Mouse (Mus musculus) yolk sac, embryonic 10.5 days (tissue): ENCODE data around the gene Chd2.
"Not testable (repeated sequence)": the region's sequence is repeated elsewhere in the genome, so short reads cannot be mapped to it uniquely, and the experiment has no call there.

Source experiments
- DNase-seq: peaks from one replicate; pipeline ENCODE4 v3.0.0-alpha.2; 2017; ENCODE audit warnings: low spot score

Gene Chd2

DNA sequence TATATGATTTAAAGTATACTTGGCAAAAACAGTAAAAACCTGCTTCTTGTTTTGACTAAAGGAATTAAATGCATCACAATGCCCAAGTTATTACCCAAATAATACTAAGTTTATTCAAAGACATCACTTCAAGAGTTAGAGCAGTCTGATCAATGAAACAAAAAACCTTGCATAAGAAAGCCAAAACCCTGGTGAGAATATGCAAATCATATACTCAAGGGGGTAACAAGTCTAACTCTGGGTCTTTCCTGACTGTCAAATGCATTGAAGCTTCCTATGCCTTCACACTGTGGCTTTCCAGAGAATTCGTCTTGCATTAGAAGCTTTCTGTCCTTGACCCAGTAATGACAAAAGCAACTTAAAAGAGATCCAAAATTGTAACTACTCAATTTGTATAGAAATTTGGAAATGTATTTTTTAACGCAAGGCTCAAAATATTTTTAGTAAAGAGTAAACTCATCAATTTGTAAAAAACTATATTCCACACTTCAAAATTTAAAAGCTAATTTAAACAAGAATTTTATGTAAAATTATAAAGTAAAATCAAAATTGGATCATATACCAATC lies 2.4 kb downstream of the Chd2 start:
- peak; percentile 8 for DNase-seq

DNA sequence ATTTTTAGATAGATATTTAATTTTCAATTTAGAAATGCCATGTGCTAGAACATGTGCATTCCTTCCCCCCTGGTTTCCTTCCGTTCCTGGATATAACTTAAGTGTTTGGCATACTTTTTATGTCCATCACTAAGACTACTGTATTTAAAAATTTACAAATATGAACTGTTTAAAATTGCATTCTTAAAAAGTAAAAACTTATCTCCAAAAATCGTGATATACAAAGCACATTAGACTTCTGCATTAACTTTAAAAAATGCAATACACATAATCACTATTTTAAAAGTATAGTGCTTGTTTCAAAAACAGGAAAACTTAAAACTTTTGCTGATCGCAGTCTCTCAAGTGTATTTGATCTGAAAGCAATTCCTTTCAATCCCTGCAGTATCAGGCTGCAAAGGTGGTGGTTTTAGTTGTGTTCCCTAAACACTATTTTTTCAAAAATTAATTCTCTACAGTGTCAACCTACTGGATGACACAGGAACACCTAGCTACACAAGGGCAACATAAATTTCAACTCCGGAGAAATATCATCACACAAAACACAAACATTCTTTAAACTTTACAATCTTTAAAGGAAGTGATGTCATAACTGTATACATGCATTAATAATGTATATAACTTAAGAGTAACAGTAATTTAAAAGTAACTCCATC lies 3.1 kb downstream of the Chd2 start:
- peak; percentile 1 for DNase-seq

DNA sequence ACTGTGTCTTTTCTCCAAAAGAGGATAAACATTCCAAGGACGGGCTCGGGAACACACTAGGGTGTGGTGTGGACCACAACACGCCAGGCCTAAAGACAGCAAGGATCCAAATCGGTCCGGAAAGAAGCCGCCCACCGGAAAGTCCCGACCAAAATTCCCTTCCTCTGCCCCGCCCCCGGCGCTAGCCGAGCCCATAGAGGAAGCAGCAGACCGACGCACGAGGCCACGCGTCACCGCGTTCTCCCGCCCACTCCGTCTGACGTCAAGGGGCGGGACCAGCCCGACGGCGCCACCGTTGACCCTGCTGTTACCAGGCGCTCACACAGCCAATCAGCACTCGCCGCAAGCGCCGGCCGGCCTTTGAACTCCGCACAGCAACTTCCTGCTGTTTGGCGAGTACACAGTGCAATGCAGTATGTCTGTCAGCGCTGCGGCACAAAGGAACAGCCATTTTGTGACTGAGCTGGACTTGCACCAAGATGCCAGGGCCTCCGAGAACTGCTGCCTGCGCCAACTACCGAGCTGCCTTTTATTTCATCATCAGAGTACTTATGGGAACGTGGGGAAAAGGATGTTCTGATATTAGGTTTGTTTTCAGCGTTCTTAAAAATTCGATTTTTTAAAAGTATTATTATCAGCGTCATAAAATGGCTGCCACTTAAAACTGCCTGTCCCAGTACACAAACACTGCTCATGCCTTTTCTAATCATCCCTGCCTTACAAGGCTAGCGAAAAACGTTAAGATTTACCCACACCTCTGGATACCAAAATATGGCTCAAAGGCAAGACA lies 3.8 kb downstream of the Chd2 start:
- DNase-seq, result peak; percentile 100

DNA sequence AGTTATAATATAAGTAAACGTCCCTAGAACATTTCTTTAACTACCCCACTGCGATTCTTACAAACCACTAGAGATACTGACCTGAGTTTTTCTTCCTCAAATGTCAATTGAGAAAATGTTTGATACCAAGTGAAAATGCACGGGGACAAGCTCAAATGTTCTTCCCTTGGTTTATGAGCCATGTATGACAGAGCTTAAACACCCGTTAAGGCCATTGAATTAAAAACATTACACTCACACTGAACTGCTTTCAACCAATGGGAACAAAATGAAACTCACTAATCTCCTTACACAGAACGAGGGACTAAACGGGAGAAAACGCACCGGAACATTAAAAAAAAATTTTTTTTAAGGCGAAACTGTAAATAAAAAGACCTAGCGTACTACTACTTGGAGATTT lies 4.4 kb downstream of the Chd2 start:
- DNase-seq, result no peak

DNA sequence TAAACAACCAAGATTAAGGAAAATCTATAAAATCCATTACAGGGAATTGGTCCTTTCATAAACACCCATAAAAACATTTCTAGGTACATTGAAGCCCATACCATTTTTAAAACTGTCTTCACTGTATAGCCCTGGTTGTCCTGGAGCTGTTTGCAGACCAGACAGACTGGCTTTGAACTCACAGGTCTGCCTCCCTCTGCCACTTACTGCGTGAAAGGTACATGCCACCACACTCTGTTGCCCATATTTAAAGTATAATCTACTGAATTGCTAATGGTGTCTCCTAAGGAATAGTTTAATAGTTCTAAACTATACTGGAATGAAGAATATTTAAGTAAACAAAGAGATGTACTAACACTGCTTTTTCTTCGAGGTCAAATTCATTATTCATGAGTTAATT lies 5.1 kb downstream of the Chd2 start:
- no peak for DNase-seq

DNA sequence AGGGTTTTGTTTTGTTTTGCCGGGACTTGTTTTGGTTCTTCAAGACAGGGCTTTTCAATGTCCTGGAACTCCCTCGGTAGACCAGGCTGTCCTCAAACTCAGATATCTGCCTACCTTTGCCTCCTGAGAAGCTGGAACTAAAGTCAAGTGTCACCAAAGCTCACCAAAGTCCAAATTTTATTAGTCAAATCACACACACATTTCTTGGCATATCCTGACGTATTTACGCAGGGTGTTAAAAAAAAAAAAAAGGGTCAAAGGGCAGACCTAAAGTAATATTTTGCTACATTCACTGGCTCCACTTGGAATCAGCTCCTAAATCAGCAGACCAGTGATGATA lies 5.8 kb downstream of the Chd2 start:
- no peak for DNase-seq

DNA sequence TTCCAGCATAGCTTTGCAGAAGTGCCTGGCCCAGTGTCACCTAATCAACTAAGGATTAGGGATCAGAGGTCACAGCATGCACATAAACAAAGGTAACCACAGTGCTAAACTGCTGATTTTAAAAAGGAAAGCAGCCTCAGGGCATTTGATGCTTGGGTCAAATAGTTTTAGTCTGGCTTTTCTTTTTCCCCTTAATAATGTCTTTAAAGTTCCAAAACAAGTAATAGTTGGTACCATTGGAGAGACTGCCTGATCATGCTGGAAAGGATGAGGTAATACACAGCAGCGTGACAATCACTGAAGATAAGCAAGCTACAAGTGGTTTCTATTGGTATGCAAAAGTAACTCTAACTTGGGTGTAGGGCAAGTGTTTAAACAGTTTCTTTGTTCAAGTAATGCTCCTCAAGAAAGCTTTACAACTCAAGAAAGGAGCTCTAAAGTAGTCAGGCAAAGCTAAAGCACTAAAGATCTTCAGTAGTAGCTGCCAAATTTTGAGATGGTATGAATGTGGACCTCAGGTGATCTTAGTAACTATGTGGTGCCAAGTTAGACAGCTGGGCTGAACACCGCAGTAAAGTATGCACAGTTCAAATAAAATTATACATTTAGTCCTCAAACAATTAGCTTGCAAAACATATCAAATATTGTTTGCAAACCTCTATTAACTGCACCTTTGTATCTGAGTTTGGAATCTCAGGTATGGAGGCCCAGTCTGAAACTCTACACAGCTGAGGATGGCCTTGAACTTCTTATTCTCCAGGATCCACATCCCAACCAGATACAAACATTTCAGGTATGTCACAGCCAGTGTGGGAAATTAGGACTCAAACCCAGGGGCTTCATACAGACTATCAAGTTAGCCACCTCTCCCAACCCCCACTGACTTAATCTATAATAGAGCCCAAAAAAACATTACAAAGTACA lies 6.4 kb downstream of the Chd2 start:
- DNase-seq, result no peak

DNA sequence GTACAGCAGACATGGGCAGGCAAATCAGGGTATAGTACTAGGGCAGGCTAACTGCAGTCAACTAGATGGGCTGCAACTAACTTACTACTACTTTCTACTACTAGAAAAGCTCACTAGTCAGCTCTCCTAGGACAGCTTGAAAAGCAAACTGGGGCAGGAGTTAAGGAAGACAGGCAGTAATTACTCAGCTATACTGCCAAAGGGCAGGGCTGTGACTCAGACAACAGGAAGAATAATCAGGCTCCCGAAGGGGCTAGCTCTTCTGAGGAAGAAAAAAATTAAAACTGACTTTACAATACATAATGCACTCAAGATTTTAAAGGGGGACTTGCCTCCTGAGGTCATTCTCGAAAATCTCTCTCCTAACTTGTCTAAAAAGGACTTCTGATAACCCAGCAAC lies 8.2 kb downstream of the Chd2 start:
- no peak for DNase-seq

DNA sequence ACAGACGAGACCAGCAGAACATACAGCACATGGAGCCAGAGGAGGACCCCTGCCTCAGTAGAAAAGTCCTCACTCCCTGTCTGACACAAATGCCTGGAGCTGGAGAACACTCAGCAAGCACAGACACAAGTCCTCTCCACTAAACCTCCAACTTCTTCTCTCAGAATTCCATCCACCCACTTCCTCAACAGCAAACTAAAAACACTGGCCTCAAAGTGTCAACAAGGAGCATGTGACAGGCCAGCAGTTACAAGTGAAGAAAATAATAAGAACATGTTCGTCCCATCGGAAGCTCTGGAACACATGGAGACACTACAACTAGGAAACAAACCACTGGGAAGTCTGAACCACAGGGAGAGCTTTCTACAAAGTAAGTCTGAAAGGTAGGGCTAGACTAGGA lies 8.7 kb downstream of the Chd2 start:
- no peak for DNase-seq

DNA sequence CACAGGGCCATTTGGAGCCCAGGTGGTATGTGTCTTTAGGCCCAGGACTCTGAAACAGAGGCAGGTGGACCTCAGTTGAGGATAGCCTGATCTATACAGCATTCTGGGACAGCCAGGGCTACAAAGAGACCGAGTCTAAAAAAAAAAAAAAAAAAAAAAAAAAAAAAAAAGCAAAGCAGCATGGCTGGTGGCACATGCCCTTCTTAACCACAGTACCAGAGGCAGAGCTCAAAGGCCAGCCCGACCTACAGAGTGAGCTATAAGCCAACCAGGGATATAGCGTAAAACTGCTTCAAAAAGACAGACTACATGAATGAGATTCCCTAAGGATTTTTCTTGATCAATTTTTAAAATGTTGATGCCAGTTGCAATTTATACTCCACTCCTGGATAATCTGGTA lies 9.5 kb downstream of the Chd2 start:
- DNase-seq, result no peak

DNA sequence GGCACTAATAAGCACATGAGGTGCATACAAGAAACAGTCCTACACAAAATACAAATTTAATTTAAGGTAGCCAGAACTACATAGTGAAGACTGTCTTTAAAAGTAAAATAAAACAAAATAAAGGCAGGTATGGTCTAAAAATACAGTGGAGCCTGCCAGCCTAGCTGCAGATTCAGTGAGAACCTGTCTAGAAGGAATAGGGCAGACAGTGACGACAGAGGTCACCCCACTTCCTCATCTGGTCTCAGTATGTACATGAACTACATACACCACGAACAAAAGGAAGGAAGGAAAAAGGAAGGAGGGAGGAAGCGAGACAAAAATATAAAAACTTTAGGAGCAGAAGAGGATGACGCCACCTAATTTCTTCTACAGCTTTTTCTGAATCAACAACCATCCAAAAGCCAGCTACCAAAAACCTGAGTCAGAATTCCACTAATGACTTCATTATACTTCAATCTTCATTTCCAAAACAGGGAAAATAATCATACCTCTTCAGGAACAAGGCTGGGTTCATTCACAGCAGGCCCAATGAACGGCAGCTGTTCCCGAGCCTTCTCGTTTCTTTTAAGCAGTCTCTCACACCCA lies 10.0 kb downstream of the Chd2 start:
- DNase-seq, result no peak

DNA sequence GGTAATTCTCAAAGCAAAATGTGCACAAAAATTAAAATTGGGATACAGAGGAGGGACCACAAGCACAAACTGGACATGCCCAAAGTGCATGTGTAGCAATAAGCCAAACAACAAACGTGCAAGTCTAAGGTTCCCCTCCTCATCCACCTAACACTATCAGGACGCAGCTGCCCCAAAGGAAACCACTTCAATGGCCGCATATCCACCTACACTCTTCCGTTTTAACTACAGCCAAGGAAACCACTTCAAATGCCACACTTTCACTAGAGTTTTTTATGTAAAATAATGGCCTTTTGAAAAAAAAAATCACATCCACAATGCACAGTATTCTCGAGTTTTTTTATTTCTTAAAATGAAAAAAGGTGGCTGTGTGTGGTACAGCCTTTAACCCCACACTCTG lies 10.8 kb downstream of the Chd2 start:
- DNase-seq, result no peak

DNA sequence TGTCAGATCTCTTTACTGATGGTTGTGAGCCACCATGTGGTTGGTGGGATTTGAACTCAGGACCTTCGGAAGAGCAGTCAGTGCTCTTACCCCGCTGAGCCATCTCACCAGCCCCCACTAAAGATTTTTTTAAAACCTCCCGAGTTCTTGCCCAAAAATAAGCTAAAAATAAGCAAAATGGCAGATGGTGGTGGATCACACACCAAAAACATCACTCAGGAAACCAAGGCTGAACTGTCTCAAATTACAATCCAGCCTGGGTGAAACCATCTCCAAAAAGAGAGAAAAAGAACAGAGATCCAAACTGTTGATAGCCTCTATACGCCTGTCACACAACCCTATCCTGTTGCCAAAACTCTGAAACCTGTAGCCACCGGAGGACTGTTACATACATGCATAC lies 11.5 kb downstream of the Chd2 start:
- no peak for DNase-seq

DNA sequence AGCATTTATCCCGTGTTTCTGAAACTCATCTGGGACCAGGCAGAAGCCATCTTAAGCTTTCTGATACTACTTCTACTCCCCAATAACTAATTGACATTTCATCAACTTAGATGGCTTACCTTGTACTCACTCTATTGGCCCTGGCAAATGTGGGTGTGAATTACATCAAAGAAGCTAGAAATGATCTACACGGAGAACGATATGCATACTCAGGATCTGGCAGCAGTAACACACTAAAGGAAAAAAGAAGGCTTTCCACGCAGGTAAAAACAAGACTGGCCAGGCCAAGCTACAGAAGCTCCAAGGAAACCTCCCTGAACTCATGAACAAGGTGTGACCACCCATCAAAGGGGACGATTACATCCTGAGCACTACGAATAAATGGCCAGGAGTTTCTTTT lies 12.4 kb downstream of the Chd2 start:
- no peak for DNase-seq

DNA sequence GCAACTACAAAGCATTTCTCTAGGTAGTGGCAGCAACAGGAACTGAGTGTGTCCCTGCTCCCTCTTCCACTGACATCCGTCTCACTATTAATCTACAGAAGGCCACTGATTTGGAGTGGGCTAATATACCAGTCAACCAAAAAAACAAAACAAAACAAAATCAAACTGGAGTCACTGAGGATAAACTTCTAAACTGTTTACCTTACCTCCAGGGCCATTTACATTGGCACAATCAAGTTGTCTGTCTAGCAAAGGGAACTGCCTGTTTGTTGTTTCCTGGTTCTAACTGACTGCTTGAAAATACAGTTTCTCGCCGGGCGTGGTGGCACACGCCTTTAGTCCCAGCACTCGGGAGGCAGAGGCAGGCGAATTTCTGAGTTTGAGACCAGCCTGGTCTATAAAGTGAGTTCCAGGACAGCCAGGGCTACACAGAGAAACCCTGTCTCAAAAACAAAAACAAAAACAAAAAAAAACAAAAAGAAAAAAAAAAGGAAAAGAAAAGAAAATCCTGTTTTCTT lies 13.2 kb downstream of the Chd2 start:
- DNase-seq, result not testable (repeated sequence)

DNA sequence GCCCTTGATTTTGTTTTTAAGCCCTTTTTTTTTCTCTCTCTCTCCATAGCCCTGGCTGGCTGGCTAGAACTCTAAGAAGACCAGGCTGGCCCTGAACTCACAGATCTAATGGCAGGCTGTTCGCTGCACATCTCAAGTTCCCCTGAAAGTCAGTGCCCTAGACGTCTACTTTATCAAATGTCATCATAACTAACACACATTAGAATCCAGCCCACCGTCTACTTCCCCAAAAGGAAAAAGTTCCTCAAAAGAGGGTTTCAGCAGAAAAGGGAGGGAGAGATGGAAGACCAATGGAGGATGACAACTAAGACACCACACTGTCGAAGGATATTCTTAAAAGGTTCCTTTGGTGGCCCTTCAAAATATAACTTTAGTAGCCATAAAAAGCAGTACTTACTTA lies 14.4 kb downstream of the Chd2 start:
- no peak for DNase-seq

DNA sequence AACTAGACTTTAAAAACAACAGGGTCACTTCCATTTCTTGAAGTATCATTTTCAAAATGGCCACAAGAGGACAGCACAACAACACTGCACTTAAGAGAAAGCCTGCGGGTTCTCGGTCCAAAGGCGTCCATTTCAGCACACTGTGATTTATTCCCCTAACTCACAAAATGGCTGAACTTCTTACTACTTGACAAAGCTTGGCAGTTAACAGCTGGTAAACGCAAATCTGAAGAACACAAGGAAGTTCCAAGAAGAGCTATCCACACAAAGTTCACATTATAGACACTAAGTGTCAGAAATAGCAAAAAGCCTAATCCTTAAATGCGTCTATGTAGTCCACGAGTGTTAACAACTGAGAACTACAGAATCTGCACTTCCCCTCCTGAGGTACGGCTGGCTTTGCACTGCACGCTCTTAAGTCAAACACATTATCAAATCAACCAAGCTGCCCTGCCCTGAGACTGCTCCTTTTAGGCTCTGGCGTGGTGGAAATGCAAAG lies 17.1 kb downstream of the Chd2 start:
- DNase-seq, result peak; percentile 66

DNA sequence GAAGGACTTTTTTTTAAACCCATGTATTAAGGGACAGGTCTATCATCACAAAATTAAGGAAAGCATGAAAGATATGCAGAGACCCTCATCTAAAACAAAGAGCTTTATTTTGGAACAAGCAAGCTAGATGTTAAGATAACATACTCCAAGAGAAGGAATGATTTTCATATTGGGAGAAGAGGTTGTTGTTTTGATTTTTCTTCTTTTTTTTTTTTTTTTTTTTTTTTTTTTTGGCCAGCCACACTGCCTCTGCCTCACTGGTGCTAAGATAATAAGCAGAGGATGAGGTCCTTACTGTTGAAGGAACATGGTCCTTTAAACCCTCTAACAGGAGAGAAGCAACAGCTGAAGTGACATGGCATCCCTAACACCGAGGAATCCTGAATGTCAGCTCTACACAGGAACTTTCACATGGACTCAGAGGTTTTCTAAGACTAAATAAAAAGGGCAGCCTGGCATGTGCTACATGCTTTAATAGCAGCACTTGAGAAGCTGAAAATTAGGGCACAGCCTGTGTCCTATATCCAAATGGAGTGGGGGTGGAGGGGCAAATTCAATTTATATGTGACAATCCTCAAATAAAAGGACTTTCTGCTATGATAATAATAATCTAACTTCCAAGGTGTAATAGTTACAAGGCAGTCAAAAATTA lies 17.9 kb downstream of the Chd2 start:
- DNase-seq, result no peak

DNA sequence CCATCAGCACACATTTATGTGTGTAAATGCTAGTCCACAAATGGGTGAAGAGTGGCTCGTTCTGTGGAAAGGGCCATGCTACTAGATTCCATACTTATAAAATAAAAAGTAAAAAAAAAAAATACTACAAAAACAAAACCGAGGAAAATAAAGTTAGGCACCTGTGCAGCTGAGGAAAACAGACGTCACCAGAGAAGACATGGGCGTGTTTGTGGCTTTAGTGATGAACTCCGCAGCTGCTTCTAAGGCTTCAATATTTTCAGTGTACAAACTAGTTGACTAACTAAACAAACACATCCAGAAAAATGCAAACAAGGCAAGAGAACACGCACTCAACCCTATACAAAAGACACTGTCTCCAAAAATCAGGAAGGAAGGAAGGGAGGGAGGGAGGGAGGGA lies 18.4 kb downstream of the Chd2 start:
- no peak for DNase-seq

DNA sequence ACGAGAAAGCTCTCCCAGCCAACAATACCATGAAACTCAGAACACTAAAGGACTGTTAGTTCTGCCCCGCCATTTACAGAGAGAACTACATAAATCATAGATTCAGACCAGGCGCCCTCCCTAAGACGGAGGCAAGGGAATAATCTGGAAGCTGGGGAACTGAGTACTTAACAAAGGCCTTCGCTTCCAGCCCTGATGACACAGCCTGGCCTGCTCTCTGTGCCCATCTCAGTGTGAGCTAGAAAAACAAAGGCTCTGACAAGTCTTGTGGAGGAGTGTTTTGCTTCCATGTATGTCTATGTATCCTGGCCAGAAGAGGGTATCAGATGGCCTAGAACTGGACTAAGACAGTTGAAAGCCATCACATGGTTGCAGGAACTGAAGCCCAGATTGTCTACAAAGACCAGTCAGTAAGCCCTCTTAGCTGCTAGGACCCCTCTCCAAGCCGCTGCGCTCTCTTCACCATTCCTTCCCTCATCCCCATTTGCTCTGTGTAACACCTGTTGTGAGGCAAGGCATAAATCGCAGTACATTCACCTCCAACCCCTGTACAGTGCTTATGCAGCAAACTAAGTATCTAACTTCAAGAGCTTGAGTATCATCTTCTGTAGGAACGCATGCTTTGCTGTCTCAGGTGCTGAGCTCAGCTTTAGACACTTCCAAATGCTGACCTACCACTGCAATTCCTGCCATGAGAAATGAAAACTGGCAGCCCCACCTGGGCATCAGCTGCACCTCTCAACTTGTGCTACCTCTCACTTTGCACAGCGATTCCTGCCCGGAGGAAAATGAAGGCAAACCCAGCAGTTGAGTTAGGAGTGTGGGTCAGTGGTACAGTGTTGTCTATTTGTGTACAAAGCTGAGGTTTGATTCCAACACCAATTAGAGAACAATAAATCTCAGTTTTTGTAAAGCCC lies 20.1 kb downstream of the Chd2 start:
- DNase-seq, result no peak
